Mouse (Mus musculus): ENCODE data around the gene Guk1. TPM values are rescaled to one million over a fixed set of nuclear protein-coding genes. Genes with fewer than 3 reads are reported as not detected.

Gene Guk1
- 10 to 100 TPM; 27.4 to 29.9 TPM for total RNA-seq (2021)
- long read RNA-seq, experiment 1, transcript Guk1-204 (8 exons, 1,078 nt), result major isoform, 33 of 38 reads
- long read RNA-seq, experiment 1, partial matches to known transcripts, result 0 of 38 reads
- long read RNA-seq, experiment 1, other reads (novel, unspliced or antisense), result 5 of 38 reads
- long read RNA-seq, experiment 2, transcript Guk1-204 (8 exons, 1,078 nt), result major isoform, 33 of 38 reads
- long read RNA-seq, experiment 2, partial matches to known transcripts, result 2 of 38 reads
- long read RNA-seq, experiment 2, other reads (novel, unspliced or antisense), result 3 of 38 reads

DNA sequence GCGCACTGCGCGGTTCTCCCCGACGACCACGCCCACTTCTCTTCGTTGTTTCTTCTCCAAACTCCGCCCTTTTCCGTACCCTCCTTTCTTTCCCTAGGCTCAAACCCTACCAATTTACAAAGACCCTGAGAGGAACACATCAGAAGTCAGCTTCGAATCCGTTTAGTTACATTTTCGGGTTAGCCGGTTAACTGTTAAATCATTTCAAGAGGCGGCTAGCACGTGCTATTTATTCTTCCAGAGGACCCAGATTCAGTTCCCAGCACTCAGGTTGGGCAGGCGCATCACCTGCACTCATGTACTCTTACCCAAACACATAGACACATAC is at the start of gene Guk1:
Gene Guk1, minus strand, starts transcription at position 154 of the 328 bp plus-strand sequence.
- no peak for DNase-seq (ENCODE audit: low spot score in 2 of 2)

DNA sequence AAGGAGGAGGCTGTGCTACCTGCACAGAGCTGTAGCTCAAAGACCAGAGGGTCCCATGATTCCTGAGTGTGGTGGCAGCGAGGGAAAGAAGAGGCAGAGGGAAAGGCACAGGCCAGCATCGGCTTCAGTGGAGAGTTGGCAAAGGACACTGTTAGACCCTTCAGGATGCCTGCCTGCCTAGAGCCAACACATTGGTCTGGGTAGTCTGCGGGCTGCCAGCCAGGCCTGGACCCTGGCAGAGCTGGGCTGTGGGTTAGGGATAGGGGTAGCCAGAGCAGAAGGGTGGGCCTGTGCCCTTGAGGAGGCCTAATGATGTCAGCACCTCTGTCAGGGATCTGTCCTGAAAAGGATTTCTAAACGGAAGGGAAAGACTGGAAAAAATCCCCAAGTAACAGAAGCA is 47.8 kb upstream of the Guk1 start:
- no peak for DNase-seq (ENCODE audit: low spot score in 2 of 2)

GRCm38 (mm10) chr11:59239428-59239785 is 47.4 kb upstream of the Guk1 start:
- no peak for DNase-seq (ENCODE audit: low spot score in 2 of 2)

DNA sequence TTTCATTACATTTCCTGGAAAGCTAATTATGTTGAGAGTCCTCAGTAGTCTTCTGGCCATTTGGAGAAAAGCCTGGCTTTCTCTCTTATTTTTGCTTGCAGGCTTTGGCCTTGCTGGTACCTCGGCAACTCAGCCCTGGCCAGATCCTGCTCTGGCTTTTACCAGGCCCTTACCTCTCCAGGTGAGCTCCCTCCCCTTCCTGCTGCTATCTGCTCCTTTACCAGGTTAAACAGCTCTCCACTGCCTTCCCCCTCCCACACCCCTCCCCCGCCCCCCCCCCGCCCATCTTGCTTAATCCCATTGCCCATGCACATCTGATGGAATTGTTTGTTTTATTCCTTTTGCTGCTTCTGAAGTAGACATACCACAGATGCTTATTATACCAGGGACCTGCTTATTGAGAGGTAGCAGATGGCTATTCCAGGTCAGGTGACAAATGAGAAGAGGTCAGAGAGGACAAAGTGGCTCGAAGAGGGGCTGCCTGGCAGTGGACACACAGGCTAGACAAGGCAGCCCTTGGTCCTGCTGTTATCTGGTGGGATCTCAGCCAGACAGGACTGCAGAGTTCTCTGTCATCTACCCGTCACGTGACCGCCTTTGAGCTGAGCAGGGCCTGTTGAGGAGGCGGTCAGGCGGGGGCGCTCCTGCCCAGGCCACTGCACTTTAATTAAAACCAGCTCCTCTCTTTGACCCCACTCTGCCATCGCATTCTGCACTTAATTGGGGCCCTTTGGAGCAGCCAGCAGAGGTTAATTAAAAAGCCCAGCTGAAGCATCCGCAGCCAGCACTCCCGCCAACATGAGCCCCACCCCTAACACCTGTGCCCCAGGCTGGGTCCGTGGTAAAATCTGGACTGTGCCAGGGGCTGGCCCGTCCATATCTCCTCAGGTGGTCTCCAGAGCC is 46.8 kb upstream of the Guk1 start:
- peak in 1 of 2 experiments; percentile 39 for DNase-seq (ENCODE audit: low spot score in 2 of 2)

DNA sequence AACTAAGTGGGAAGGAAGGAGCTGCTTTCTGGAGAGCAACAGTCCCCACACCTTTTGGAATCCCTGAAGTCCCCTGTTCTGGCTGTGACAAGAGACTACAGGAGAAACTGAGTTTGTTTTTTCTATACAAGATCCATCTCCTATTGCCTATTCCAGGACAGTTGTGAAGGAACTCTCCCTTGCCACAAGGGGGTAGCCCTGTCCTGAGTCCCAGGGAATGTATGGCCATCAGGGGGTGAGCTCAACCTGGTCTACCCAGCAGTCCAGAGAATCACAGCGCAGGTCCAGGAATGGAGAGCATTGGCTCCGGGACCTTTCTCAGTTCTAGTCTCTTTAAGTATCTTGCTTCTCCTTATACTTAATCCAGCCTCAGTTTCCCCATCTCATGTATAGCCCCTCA is 40.8 kb upstream of the Guk1 start:
- no peak for DNase-seq (ENCODE audit: low spot score in 2 of 2)

- peak in 1 of 2 experiments; percentile 48 for DNase-seq (ENCODE audit: low spot score in 2 of 2)
Measured at GRCm38 (mm10) chr11:59230144-59230760, 38.2 kb upstream of the Guk1 start.

GRCm38 (mm10) chr11:59228122-59228953 is 36.3 kb upstream of the Guk1 start, which contains the start of gene Arf1:
Gene Arf1, minus strand, starts transcription at chr11:59228270.
- peak; percentile 96 to 97 for DNase-seq (ENCODE audit: low spot score in 2 of 2)

- no peak for DNase-seq (ENCODE audit: low spot score in 2 of 2)
Measured at GRCm38 (mm10) chr11:59227604-59228121, 35.7 kb upstream of the Guk1 start.

- no peak for DNase-seq (ENCODE audit: low spot score in 2 of 2)
Measured at GRCm38 (mm10) chr11:59226787-59227603, 35.0 kb upstream of the Guk1 start.

DNA sequence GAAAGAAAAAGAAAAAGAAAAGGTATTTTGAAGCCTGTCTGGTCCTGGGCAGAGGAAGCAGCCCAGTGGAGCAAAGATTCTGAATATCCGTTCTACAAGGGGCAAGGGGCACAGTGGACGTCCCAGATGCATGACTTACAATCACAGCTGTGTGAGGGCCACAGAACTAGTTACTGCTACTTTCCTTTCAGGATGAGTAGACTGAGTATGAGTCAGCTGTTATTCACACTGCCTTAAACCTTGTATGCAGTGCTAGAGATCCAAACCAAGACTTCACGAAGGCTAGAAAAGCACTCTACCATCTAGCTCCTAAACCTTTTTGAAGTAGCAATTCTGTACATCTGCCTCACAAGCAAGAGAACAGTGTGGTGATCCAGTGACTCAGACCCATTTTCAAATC is 34.2 kb upstream of the Guk1 start:
- DNase-seq (ENCODE audit: low spot score in 2 of 2), result no peak

GRCm38 (mm10) chr11:59225167-59225566 is 33.2 kb upstream of the Guk1 start:
- no peak for DNase-seq (ENCODE audit: low spot score in 2 of 2)

DNA sequence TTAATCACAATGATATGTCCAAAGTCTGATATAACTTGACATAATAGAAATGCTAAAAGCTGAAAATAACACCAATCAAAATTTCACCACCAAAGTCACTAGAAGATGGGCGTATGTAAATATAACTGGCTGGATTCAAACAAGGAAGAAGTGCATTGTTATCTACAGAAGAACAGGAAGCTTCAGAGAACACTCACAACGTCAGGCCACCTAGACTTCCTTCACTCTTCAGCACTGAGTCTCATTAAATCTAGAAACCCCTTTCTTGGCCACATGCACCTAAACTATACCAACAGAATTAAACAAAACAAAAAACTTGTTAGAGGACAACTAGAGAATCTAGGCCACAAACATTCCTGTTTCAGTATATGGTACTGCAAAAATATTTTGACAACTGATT is 32.5 kb upstream of the Guk1 start:
- no peak for DNase-seq (ENCODE audit: low spot score in 2 of 2)

DNA sequence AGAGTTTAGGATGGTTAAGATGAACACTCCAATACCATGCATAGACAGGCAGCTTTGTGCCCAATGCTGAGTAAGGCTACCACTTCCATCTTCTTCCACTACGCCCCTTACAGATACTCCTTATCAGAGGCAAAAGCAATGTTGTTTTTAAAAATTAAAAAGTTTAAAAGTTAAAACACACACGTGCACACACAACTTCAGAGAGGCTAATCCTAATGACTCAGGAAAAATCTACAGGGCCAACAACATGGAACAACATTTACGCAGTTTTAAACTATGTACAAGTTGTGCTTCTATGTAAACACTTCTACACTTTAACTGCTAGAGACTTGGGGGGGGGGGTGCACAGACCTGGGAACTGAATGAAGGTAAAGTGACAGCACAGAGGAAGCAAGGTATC is 32.0 kb upstream of the Guk1 start:
- no peak for DNase-seq (ENCODE audit: low spot score in 2 of 2)

DNA sequence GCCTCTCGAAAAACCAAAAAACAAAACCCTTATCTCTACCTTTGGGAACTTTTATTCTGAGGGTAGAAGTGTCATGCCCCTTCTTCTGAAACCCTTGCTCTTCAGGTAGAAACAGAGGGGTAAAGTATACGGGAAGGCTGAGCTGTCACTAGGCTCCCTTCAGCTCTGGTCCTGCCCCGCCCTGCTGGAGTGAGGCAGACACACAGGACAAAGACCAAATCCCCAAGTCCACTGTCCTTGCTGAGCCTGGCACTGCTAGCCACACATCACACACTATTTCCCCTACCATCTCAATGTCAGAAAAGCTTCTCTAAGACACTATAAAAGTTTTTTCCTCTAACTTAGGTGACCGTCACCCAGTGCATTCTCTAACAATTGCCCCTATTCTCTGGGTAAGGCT is 30.3 kb upstream of the Guk1 start:
- no peak for DNase-seq (ENCODE audit: low spot score in 2 of 2)

GRCm38 (mm10) chr11:59221604-59222003 is 29.6 kb upstream of the Guk1 start:
- DNase-seq (ENCODE audit: low spot score in 2 of 2), result no peak

GRCm38 (mm10) chr11:59219064-59219463 is 27.1 kb upstream of the Guk1 start:
- no peak for DNase-seq (ENCODE audit: low spot score in 2 of 2)

GRCm38 (mm10) chr11:59218389-59218998 is 26.5 kb upstream of the Guk1 start:
- DNase-seq (ENCODE audit: low spot score in 2 of 2), result no peak

DNA sequence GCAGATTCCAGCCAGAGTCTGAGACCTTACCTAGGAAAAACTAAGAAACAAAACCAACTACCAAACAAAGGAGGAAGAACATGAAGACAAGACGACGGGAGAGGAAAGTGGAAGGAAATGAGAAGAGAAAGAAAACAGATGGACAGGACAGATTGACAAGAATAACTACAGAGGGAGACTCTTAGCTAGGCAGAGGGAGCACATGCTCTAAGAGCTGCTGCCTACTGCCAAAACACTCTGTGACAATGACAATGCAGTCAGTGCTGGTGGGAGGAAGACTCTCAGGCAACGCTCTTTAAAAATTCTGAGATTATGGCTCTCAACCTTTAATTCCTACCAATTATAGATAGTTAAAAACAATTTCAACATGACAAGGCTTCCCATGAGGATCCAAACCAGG is 24.9 kb upstream of the Guk1 start:
- no peak for DNase-seq (ENCODE audit: low spot score in 2 of 2)

GRCm38 (mm10) chr11:59212892-59213494 is 21.0 kb upstream of the Guk1 start:
- no peak for DNase-seq (ENCODE audit: low spot score in 2 of 2)

Data from gastrocnemius, postnatal 4 days (tissue).